Mouse (Mus musculus) lung, embryonic 16.5 days (tissue): ENCODE measurements at regions not wholly inside any gene's neighbourhood (a gene's known extent, or its start where the extent isn't known, plus 50 kb on each side); places are given as distances from the start of the nearest gene placed in this dataset.

ENCODE experiments used
- ATAC-seq: fragments of 200-750 bp; cut with Nextera tagmentation; 2 replicates; pipeline ENCODE4 v1.8.0; 2017; ENCODE audit warnings: low read depth, mild to moderate bottlenecking, moderate library complexity
- H3K27ac ChIP-seq: fragments of 300-500 bp; sonication (generic); 2 replicates; pipeline ENCODE4 v1.5.1; 2014; ENCODE audit warnings: mild to moderate bottlenecking, control low read depth, low read length
- H3K27me3 ChIP-seq: fragments of 300-500 bp; sonication (generic); 2 replicates; pipeline ENCODE4 v1.6.1; 2014; ENCODE audit warnings: low read depth, low read length, mixed read lengths; ENCODE audit not compliant: control insufficient read depth, insufficient read depth
- H3K36me3 ChIP-seq: fragments of 300-500 bp; sonication (generic); 2 replicates; pipeline ENCODE4 v1.6.1; 2014; ENCODE audit warnings: low read length; ENCODE audit not compliant: control insufficient read depth, insufficient read depth
- H3K4me1 ChIP-seq: fragments of 300-500 bp; sonication (generic); replicated peaks from 2 replicates; pipeline ENCODE4 v1.6.1; 2014; ENCODE audit warnings: low read length, mixed read lengths; ENCODE audit not compliant: control insufficient read depth, insufficient read depth
- H3K4me2 ChIP-seq: fragments of 300-500 bp; sonication (generic); 2 replicates; pipeline ENCODE4 v1.6.1; 2014; ENCODE audit warnings: low read depth, low read length, control low read depth
- H3K4me3 ChIP-seq: fragments of 300-500 bp; sonication (generic); 2 replicates; pipeline ENCODE4 v1.5.1; 2014; ENCODE audit warnings: mild to moderate bottlenecking, low read length, control low read depth
- H3K9ac ChIP-seq: fragments of 300-500 bp; sonication (generic); 2 replicates; pipeline ENCODE4 v1.6.1; 2014; ENCODE audit warnings: low read length, control low read depth
- H3K9me3 ChIP-seq: fragments of 300-500 bp; sonication (generic); 2 replicates; pipeline ENCODE4 v1.6.1; 2016; ENCODE audit warnings: low read length; ENCODE audit not compliant: control insufficient read depth
- WGBS: fragments of 180-500 bp; shearing (Covaris S2); extraction: QIAGEN DNeasy Blood & Tissue Kit; methylation state at CpG from one replicate; pipeline ENCODE4 v1.1.7; 2014; 5-methylcytosine and 5-hydroxymethylcytosine counted together

GRCm38 (mm10) chr13:44532631-44533180 lies 196.6 kb upstream of the Jarid2 start:
- Histone ChIP-seq H3K4me2 (no peak overlapping the region), H3K9ac (no peak overlapping the region), H3K27me3 (no peaks in the 10 kb centered on the region), H3K4me3 (no peak overlapping the region), H3K9me3 (no peaks in the 10 kb centered on the region), H3K36me3 (no peaks in the 10 kb centered on the region), H3K4me1 (no peaks in the 10 kb centered on the region), H3K27ac (no peak overlapping the region)
- whole genome bisulfite sequencing: 79% methylated on average over 11 of the region's 11 CpGs
- no peak for ATAC-seq

- no peak for ATAC-seq
- Histone ChIP-seq H3K9ac (no peak overlapping the region), H3K27me3 (no peaks in the 10 kb centered on the region), H3K9me3 (no peaks in the 10 kb centered on the region), H3K4me3 (no peak overlapping the region), H3K4me2 (no peak overlapping the region), H3K27ac (no peak overlapping the region), H3K36me3 (no peaks in the 10 kb centered on the region), H3K4me1 (no peaks in the 10 kb centered on the region)
- 88% methylated on average over 6 of the region's 6 CpGs for WGBS
Measured at GRCm38 (mm10) chr13:44534575-44535080, 194.6 kb upstream of the Jarid2 start.

- H3K27ac ChIP-seq: no peak overlapping the region
- H3K4me2 ChIP-seq: peak overlapping the region; percentile 23; the same call in 1 of the 2 replicates
- no peaks in the 10 kb centered on the region for H3K27me3 ChIP-seq
- H3K36me3 ChIP-seq: no peaks in the 10 kb centered on the region
- 0 out of 2 replicates have a peak, but pooled peaks have one; percentile 15 for ATAC-seq
- H3K9me3 ChIP-seq: no peaks in the 10 kb centered on the region
- 55% methylated on average over 18 of the region's 18 CpGs for WGBS
- no peak overlapping the region for H3K9ac ChIP-seq
- H3K4me1 ChIP-seq: no peaks in the 10 kb centered on the region
- no peak overlapping the region for H3K4me3 ChIP-seq
Measured at GRCm38 (mm10) chr13:44535441-44535840, 193.8 kb upstream of the Jarid2 start.

GRCm38 (mm10) chr13:44538238-44538637 lies 191.0 kb upstream of the Jarid2 start:
- no peak for ATAC-seq
- Histone ChIP-seq H3K9ac (no peak overlapping the region), H3K27ac (no peak overlapping the region), H3K27me3 (no peaks in the 10 kb centered on the region), H3K36me3 (no peaks in the 10 kb centered on the region), H3K4me1 (no peaks in the 10 kb centered on the region), H3K4me2 (no peak overlapping the region), H3K4me3 (no peak overlapping the region), H3K9me3 (no peaks in the 10 kb centered on the region)
- WGBS: 88% methylated on average over 7 of the region's 7 CpGs

- Histone ChIP-seq H3K9me3 (no peaks in the 10 kb centered on the region), H3K4me2 (no peak overlapping the region), H3K27ac (no peak overlapping the region), H3K4me1 (no peaks in the 10 kb centered on the region), H3K36me3 (no peaks in the 10 kb centered on the region), H3K27me3 (no peaks in the 10 kb centered on the region), H3K9ac (no peak overlapping the region), H3K4me3 (no peak overlapping the region)
- ATAC-seq: no peak
- whole genome bisulfite sequencing: 81% methylated on average over 4 of the region's 4 CpGs
Measured at GRCm38 (mm10) chr13:44540401-44540800, 188.9 kb upstream of the Jarid2 start.

GRCm38 (mm10) chr13:44541243-44541653 lies 188.0 kb upstream of the Jarid2 start:
- no peaks in the 10 kb centered on the region for H3K4me1 ChIP-seq
- no peaks in the 10 kb centered on the region for H3K27me3 ChIP-seq
- H3K9ac ChIP-seq: no peak overlapping the region
- WGBS: 67% methylated on average over 5 of the region's 5 CpGs
- H3K9me3 ChIP-seq: no peaks in the 10 kb centered on the region
- H3K4me3 ChIP-seq: no peak overlapping the region
- H3K4me2 ChIP-seq: no peak overlapping the region
- no peak overlapping the region for H3K27ac ChIP-seq
- no peaks in the 10 kb centered on the region for H3K36me3 ChIP-seq
- ATAC-seq: no peak

GRCm38 (mm10) chr13:44544786-44545185 lies 184.5 kb upstream of the Jarid2 start:
- Histone ChIP-seq H3K27ac (no peak overlapping the region), H3K4me3 (no peak overlapping the region), H3K9me3 (no peaks in the 10 kb centered on the region), H3K36me3 (no peaks in the 10 kb centered on the region), H3K4me2 (no peak overlapping the region), H3K27me3 (no peaks in the 10 kb centered on the region), H3K9ac (no peak overlapping the region), H3K4me1 (no peaks in the 10 kb centered on the region)
- 71% methylated on average over 9 of the region's 9 CpGs for WGBS
- ATAC-seq: no peak

GRCm38 (mm10) chr13:44546289-44546688 lies 183.0 kb upstream of the Jarid2 start:
- 82% methylated on average over 2 of the region's 2 CpGs for WGBS
- Histone ChIP-seq H3K4me2 (no peak overlapping the region), H3K27me3 (no peaks in the 10 kb centered on the region), H3K4me3 (no peak overlapping the region), H3K27ac (no peak overlapping the region), H3K4me1 (no peaks in the 10 kb centered on the region), H3K9ac (no peak overlapping the region), H3K9me3 (no peaks in the 10 kb centered on the region), H3K36me3 (no peaks in the 10 kb centered on the region)
- no peak for ATAC-seq

- Histone ChIP-seq H3K9ac (no peak overlapping the region), H3K36me3 (no peaks in the 10 kb centered on the region), H3K27ac (no peak overlapping the region), H3K9me3 (no peaks in the 10 kb centered on the region), H3K4me2 (no peak overlapping the region), H3K4me1 (no peaks in the 10 kb centered on the region), H3K27me3 (no peaks in the 10 kb centered on the region), H3K4me3 (no peak overlapping the region)
- no peak for ATAC-seq
- WGBS: 84% methylated on average over 3 of the region's 3 CpGs
Measured at GRCm38 (mm10) chr13:44548880-44549279, 180.4 kb upstream of the Jarid2 start.

- ATAC-seq: no peak
- Histone ChIP-seq H3K27ac (no peak overlapping the region), H3K4me1 (no peaks in the 10 kb centered on the region), H3K9ac (no peak overlapping the region), H3K36me3 (no peaks in the 10 kb centered on the region), H3K4me3 (no peak overlapping the region), H3K4me2 (no peak overlapping the region), H3K9me3 (no peaks in the 10 kb centered on the region), H3K27me3 (no peaks in the 10 kb centered on the region)
- 51% methylated on average over 5 of the region's 5 CpGs for WGBS
Measured at GRCm38 (mm10) chr13:44553363-44553762, 175.9 kb upstream of the Jarid2 start.
